Mouse (Mus musculus) cortical plate, adult 2 months (tissue): ENCODE results near the gene Carmil1.

Experiments
- CTCF ChIP-seq: fragments of 200-500 bp; IDR thresholded peaks from 2 replicates; pipeline ENCODE4 v1.5.1; 2011; ENCODE audit warnings: mild to moderate bottlenecking, control low read depth, low read length; ENCODE audit not compliant: insufficient read depth; ENCODE audit errors: extremely low read depth
- POLR2A ChIP-seq: fragments of 200-500 bp; IDR thresholded peaks from 2 replicates; pipeline ENCODE4 v1.6.1; 2011; ENCODE audit warnings: mild to moderate bottlenecking, low read length, control low read depth; ENCODE audit not compliant: insufficient read depth; ENCODE audit errors: extremely low read depth

DNA sequence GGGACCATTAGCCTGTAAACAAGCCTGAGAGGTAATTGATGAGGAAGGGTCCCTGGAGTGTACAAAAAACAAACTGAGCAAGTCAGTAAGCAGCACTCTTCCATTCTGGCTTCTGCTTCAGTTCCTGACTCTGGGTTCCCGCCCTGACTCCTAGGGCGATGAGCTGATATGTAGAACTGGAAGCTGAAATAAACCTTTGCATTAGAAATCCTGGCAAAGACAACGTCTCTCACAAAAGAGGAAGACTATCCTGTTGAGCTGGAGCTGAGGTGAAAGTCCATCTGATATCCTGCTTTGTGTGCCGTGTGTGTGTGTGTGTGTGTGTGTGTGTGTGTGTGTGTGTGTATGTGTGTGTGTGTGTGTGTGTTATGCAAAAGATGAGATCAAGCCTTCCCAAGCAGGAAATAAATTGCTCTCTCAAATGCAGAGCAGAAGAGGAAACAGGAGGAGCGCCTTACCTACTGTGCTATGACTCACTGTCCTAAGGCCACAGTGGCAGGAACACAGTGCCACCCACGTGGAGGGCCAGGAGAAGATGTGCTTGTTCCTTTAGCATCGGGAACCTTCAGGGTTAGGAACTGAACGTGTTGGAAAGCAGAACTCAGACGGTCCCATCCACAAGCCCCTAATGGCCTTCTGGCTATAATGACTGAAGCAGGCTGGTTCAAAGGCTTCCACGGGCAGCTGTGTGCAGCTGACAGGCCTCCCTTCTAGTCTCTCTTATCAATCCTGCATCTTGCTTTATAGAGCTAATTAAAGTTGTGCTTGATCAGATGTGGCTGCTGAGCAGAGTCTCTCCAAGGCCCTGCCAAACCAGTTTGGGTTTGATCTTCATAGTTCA lies 19.6 kb downstream of the Carmil1 start:
- TF ChIP-seq POLR2A: no peak
- TF ChIP-seq CTCF: no peak
